Mouse (Mus musculus): ENCODE results near the gene Rita1. TPM values are rescaled to one million over a fixed set of nuclear protein-coding genes. Genes with fewer than 3 reads are reported as not detected.

The Rita1 gene
- 1.8 TPM in 2 replicates for total RNA-seq (2017)

DNA sequence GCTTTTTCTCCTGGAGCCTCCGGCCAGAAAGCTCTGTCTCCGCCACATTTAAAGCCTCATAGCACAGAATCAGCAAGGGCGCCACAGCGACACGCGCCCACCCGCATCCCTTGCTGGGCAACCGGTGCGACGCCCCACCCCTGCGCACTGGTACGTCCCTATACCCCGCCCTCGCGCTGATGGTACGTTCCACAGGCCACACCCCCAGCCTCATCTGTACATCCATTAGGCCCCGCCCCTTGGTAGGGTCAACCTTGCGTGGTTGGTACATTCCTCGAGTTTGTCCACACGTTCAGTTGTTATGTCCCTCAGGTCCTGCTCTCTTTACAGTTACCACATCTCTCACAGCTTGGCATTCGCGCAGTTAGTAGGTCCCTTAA is at the start of gene Rita1, which contains the start of gene Ddx54:
Gene Rita1, minus strand, starts transcription at position 148 of the 380 bp plus-strand sequence.
Gene Ddx54, plus strand, starts transcription at position 298 of the 380 bp plus-strand sequence.
- peak; percentile 75 for ATAC-seq (replicated peaks in 1 of 2; ENCODE audit: insufficient read depth in 1 of 2, low FRiP score in 2 of 2, low TSS enrichment in 1 of 2, low read depth in 1 of 2, poor library complexity in 2 of 2, severe bottlenecking in 2 of 2)

- ATAC-seq (replicated peaks in 1 of 2; ENCODE audit: insufficient read depth in 1 of 2, low FRiP score in 2 of 2, low TSS enrichment in 1 of 2, low read depth in 1 of 2, poor library complexity in 2 of 2, severe bottlenecking in 2 of 2), result no peak
Measured at GRCm38 (mm10) chr5:120660816-120661215, 48.4 kb upstream of the Rita1 start.

GRCm38 (mm10) chr5:120656281-120656751 is 43.9 kb upstream of the Rita1 start:
- no peak for ATAC-seq (replicated peaks in 1 of 2; ENCODE audit: insufficient read depth in 1 of 2, low FRiP score in 2 of 2, low TSS enrichment in 1 of 2, low read depth in 1 of 2, poor library complexity in 2 of 2, severe bottlenecking in 2 of 2)

GRCm38 (mm10) chr5:120653873-120654272 is 41.5 kb upstream of the Rita1 start:
- ATAC-seq (replicated peaks in 1 of 2; ENCODE audit: insufficient read depth in 1 of 2, low FRiP score in 2 of 2, low TSS enrichment in 1 of 2, low read depth in 1 of 2, poor library complexity in 2 of 2, severe bottlenecking in 2 of 2), result no peak

DNA sequence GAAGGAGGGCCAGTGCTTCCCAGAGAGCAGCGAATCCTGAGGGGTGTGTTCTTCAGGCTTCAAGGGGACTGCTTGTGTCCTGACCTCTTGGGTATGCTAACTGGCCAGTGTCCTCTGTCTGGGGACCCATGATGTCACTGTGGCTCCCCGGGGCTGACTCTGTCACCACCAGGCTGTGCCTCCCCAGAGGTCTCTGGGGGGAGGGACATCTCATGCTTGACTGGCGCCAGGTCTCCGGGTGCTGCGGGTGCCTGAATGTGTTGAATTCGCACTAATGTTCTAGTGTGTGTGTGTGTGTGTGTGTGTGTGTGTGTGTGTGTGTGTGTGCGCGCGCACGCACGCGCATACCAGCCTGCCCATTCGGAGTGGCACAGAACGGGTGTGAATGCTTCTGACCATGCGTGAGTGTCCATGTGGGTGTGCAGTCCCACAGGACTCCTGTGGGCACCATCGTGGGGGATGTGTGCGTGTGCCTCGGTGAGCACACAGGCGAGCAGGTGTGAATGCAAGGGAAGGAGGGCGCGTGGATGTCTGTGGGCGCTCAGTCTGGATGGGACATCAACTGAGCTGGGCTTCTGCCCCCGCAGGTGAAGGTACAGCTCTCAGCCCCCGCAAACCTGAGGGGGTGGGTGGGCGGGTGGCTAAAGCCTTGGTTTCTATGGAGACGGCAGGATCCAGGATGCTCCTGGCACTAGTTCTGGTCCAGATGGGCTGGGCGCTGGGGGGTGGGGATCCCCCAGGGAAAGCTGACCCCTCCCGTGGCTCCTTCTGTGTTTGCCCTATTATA is 40.7 kb upstream of the Rita1 start:
- ATAC-seq (replicated peaks in 1 of 2; ENCODE audit: insufficient read depth in 1 of 2, low FRiP score in 2 of 2, low TSS enrichment in 1 of 2, low read depth in 1 of 2, poor library complexity in 2 of 2, severe bottlenecking in 2 of 2), result no peak

DNA sequence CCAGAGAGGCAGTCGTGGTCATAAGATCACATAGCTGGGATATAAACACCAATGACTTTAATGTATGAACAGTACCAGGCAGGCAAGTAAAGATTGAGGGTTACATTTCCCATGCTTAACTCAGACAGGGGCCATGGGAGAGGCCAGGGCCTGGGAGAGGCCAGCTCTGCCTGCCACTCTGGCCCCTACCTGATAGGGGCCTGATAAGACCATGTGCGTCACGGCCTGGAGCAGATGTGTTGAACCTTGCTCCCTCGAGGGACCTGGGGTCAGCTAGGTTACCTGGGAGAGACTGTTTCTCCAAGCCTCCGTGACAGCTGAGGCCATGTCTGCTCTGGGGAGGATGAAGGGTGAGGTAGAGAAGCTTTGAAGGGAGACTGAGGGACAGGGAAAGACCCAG is 38.8 kb upstream of the Rita1 start:
- no peak for ATAC-seq (replicated peaks in 1 of 2; ENCODE audit: insufficient read depth in 1 of 2, low FRiP score in 2 of 2, low TSS enrichment in 1 of 2, low read depth in 1 of 2, poor library complexity in 2 of 2, severe bottlenecking in 2 of 2)

- no peak for ATAC-seq (replicated peaks in 1 of 2; ENCODE audit: insufficient read depth in 1 of 2, low FRiP score in 2 of 2, low TSS enrichment in 1 of 2, low read depth in 1 of 2, poor library complexity in 2 of 2, severe bottlenecking in 2 of 2)
Measured at GRCm38 (mm10) chr5:120649938-120650337, 37.5 kb upstream of the Rita1 start.

- peak in 1 of 2 experiments; percentile 11; a peak in 1 of 4 replicates for ATAC-seq (replicated peaks in 1 of 2; ENCODE audit: insufficient read depth in 1 of 2, low FRiP score in 2 of 2, low TSS enrichment in 1 of 2, low read depth in 1 of 2, poor library complexity in 2 of 2, severe bottlenecking in 2 of 2)
Measured at GRCm38 (mm10) chr5:120649374-120649933, 37.1 kb upstream of the Rita1 start.

DNA sequence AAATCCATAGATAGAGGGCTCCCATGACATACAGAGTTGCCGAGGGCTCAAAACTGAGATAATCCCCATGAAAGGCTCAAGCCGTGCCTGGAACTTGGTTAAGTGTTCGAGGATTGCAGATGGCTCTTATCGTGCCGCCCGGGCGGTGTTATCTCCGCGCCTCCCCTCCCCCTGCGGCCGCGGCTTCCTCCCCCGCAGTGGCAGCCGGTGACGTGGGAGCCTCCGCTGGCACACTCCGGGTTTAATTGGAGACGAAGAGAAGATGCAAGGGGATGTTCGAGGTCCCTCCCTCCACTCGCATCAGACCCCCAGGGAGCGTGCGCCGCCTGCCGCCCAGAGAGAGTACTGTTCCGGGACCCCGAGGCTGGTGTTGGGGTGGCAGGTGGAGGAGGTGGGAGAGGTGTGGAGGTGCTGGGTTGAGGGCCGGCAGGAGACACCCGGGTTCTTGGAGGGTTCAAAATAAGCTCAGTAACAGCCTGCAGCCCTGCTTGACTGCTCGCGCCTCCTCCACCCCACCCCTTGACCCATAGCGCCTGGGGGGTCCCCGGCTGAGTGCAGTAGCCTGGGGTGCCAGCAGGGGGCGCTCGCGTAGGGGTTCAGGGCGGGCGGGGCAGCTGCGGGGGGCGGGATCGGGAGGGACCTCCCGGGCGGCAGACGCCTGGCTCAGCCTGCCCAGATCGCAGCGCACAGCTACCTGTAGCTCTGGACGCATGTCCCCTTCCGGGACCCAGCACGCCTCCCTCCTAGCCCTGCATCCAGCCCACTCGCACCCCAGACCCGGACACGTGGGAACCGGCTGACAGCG is 36.4 kb upstream of the Rita1 start, which contains the start of gene Rasal1:
Gene Rasal1, plus strand, starts transcription at position 244 of the 805 bp plus-strand sequence.
- ATAC-seq (replicated peaks in 1 of 2; ENCODE audit: insufficient read depth in 1 of 2, low FRiP score in 2 of 2, low TSS enrichment in 1 of 2, low read depth in 1 of 2, poor library complexity in 2 of 2, severe bottlenecking in 2 of 2), result peak; percentile 54 to 57

DNA sequence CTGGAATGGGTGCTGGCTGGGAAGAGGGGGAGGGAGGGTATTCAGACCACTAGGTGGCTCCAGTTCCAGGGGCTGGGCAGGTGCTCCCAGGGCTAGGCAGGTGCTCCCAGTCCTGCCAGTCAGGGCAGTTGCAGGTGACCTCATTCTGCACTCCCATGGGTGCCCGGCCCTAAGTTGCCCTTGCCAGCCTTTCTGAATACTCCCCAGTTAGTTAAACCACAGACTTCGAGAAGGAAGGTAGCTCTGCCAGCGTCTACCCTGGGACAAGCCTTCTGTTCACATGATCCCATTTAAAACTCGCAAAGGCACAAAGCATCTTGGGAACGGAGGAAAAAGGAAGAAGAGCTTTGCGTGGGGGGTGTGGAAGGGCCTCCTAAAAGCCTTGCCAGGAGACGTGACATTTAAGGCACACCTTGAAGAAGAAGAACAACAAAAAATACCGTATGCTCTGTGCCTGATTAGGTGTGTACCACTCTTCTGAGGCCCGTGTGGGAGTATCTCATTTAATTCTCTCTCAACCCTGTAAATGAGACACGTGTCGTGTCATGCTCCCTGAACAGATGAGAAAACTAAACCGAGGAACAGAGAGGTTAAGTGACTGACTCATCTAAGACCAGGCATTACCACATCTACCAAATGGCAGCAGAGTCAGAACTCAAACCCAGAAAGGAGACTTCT is 35.6 kb upstream of the Rita1 start:
- ATAC-seq (replicated peaks in 1 of 2; ENCODE audit: insufficient read depth in 1 of 2, low FRiP score in 2 of 2, low TSS enrichment in 1 of 2, low read depth in 1 of 2, poor library complexity in 2 of 2, severe bottlenecking in 2 of 2), result no peak

DNA sequence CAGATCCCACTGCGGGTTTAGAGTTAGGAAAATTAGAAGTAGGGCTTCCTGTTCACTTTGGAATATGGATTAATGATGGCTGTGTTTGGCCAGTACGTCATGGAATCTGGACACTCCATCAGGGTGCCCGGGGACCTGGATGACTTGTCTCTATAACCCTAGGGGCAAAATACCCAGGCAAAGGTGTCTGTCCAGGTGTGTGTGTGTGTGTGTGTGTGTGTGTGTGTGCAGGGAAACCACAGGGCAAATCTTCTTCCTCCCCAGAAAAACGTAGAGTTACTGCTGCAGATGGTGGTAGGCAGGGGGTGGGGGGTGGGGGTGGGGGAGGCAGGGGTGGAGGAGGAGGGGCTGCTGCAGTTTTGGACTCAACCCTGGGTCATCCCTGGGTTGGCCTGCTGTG is 35.0 kb upstream of the Rita1 start:
- ATAC-seq (replicated peaks in 1 of 2; ENCODE audit: insufficient read depth in 1 of 2, low FRiP score in 2 of 2, low TSS enrichment in 1 of 2, low read depth in 1 of 2, poor library complexity in 2 of 2, severe bottlenecking in 2 of 2), result no peak

DNA sequence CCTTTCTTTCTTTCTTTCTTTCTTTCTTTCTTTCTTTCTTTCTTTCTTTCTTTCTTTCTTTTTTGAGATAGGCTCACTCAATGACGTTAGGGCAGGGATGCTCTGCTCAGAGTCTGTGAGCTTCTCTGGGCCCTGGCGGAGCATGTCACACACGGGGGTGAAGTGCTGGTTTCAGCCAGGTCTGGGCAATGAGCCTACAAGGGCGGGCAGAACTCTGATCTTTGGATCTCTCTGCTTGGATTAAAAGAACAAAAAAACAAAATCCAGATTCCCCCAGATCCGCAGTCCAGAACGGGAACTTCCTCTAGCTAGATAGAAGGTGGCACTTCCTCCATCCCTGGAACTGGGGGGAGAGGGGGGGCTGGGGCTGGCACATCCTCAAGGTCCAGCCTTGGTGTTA is 33.5 kb upstream of the Rita1 start:
- no peak for ATAC-seq (replicated peaks in 1 of 2; ENCODE audit: insufficient read depth in 1 of 2, low FRiP score in 2 of 2, low TSS enrichment in 1 of 2, low read depth in 1 of 2, poor library complexity in 2 of 2, severe bottlenecking in 2 of 2)

- ATAC-seq (replicated peaks in 1 of 2; ENCODE audit: insufficient read depth in 1 of 2, low FRiP score in 2 of 2, low TSS enrichment in 1 of 2, low read depth in 1 of 2, poor library complexity in 2 of 2, severe bottlenecking in 2 of 2), result peak; percentile 53 to 59
Measured at GRCm38 (mm10) chr5:120644227-120644626, 31.8 kb upstream of the Rita1 start.

DNA sequence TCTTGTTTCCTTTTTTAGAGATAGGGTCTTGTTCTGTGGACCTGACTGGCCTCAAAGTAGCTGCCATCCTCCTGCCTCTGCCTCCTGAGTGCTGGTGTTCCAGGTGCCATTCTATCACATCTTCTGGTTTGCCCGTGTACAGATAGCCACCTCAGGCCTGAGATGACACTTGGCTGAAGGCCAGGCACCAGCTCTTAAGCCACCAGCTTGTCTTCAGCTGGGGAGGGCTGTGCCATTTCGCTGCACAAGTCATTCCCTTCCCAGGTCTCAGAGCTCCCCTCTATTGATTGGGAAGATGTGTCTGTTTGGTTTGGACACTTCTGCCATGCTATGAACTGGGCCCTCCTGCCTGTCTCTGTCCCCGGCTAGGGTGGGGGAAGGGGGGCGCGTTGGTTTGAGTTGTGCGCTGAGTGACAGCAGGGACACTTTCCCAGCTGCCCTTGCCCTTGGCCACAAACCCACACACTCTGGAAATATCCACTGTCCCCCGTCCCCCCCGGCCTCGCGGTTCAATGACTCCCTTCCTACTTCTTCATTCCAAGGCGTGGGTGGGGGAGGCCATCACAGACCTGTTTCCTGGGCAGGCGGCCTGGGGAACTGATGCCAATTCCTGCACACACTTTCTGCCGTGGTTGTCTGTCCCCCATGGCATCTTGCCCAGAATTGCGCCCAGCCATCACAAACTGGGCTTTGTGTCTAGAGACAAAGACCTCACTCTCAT is 31.1 kb upstream of the Rita1 start:
- peak; percentile 67 to 73 for ATAC-seq (replicated peaks in 1 of 2; ENCODE audit: insufficient read depth in 1 of 2, low FRiP score in 2 of 2, low TSS enrichment in 1 of 2, low read depth in 1 of 2, poor library complexity in 2 of 2, severe bottlenecking in 2 of 2)

- ATAC-seq (replicated peaks in 1 of 2; ENCODE audit: insufficient read depth in 1 of 2, low FRiP score in 2 of 2, low TSS enrichment in 1 of 2, low read depth in 1 of 2, poor library complexity in 2 of 2, severe bottlenecking in 2 of 2), result no peak
Measured at GRCm38 (mm10) chr5:120640094-120640493, 27.7 kb upstream of the Rita1 start.

GRCm38 (mm10) chr5:120635633-120636032 is 23.2 kb upstream of the Rita1 start:
- no peak for ATAC-seq (replicated peaks in 1 of 2; ENCODE audit: insufficient read depth in 1 of 2, low FRiP score in 2 of 2, low TSS enrichment in 1 of 2, low read depth in 1 of 2, poor library complexity in 2 of 2, severe bottlenecking in 2 of 2)

DNA sequence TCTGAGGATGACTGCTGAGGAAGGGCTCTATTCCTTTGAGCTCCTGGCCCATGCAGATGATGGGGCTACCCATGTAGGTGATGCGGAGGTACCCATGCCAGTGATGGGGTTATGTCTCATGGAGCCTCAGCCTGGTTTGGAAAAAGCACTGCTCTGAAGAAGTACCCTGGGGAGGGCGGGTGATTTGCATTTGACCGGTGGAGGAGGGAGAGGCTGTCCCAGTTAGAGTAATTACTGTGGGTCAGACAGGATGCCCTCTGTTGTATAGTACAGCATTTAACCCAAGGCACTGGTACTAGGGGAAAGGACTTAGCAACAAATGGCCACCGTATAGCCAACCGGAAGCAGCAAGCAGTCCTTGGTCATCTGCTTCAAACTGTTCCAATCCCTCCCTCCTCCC is 22.5 kb upstream of the Rita1 start:
- ATAC-seq (replicated peaks in 1 of 2; ENCODE audit: insufficient read depth in 1 of 2, low FRiP score in 2 of 2, low TSS enrichment in 1 of 2, low read depth in 1 of 2, poor library complexity in 2 of 2, severe bottlenecking in 2 of 2), result no peak
